Mouse (Mus musculus) liver, postnatal 0 days (tissue): ENCODE data around the gene Ifnz.
"Not testable (repeated sequence)": the region's sequence is repeated elsewhere in the genome, so short reads cannot be mapped to it uniquely, and the experiment has no call there.

ENCODE experiments used
- CTCF ChIP-seq: sonication (generic); IDR thresholded peaks from 2 replicates; pipeline ENCODE4 v1.5.1; 2016; ENCODE audit warnings: antibody characterized with exemption, low read depth
- EP300 ChIP-seq: IDR thresholded peaks from 2 replicates; pipeline ENCODE4 v1.6.1; 2016; ENCODE audit warnings: antibody characterized with exemption, low read depth, mild to moderate bottlenecking

GRCm38 (mm10) chr4:88762341-88762740 lies 19.6 kb upstream of the Ifnz start:
- TF ChIP-seq CTCF, EP300: not testable (repeated sequence)
